Mouse (Mus musculus) kidney, adult 2 months (tissue): ENCODE measurements around the gene Pole4.

Source experiments
- CTCF ChIP-seq: fragments of 200-500 bp; conservative IDR thresholded peaks from 2 replicates; pipeline ENCODE4 v1.5.1; 2011; ENCODE audit warnings: low read depth, mild to moderate bottlenecking, control low read depth, low read length, moderate library complexity, mixed read lengths; ENCODE audit not compliant: insufficient read depth, insufficient read length
- POLR2A ChIP-seq: fragments of 200-500 bp; IDR thresholded peaks from one replicate; pipeline ENCODE4 v1.6.1; 2011; ENCODE audit warnings: low read depth, low read length, control low read depth

GRCm38 (mm10) chr6:82604791-82605190 is 100.4 kb downstream of the Pole4 start:
- TF ChIP-seq POLR2A (no peak), CTCF (no peak)
